Mouse (Mus musculus): ENCODE data around the gene Taar8c.

DNA sequence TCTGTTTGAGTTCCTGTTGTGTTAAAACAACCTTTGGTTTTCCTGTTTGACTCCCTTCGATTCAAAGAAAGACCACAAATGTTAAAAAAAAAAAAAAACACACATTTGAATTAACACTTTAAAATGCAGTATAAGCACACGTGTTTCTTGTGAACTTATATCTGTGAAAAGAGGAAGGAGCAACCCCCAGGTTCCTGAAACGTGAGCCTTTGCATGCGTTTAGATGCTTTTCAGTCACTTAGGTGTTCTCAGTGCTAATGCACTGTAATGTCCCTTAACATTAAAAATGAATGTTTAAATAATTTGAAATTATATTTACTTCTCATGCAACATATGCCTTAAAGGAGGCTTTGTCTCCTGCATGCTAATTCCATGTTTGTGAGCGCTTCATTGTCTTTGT, 6.0 kb upstream of the Taar8c start:
- TF ChIP-seq CTCF (IDR thresholded peaks at IDR 0.05) (no peak), EP300 (IDR thresholded peaks at IDR 0.05) (no peak)

All from lung, postnatal 0 days (tissue).